Mouse (Mus musculus) kidney, postnatal 25 days (tissue): Measurements from ENCODE around the gene P2ry10.
"Not testable (repeated sequence)": the region's sequence is repeated elsewhere in the genome, so short reads cannot be mapped to it uniquely, and the experiment has no call there.

Experiments used
- DNase-seq, 2 experiments: peaks; one replicate each; pipeline ENCODE4 v3.0.0; 2021; ENCODE audit warnings: mixed read lengths in 2 of 2

Gene P2ry10

DNA sequence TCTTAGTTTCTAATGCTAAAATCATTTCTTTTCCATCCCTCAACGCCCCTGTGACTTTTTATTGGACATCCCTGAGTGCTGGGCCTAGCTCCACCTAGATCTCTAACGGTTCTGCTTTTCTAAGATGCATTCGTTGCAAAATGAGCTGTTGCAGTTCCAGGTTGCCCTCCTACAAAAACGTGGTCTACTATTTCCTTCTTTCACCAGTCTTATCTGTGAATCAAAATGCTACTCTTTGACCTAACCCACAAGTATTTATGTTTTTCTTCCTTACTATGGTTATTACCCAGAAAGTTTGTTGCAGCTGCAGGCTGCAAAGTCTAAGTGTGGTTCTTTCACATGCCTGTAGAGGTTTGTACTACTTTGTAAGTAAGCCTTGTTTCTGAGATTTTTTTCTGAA is at the start of gene P2ry10:
TSS of gene P2ry10 (plus strand) at position 316 of the 400 bp plus-strand sequence.
- no peak for DNase-seq

GRCm38 (mm10) chrX:107039146-107039545 is 49.1 kb upstream of the P2ry10 start:
- DNase-seq = no peak

DNA sequence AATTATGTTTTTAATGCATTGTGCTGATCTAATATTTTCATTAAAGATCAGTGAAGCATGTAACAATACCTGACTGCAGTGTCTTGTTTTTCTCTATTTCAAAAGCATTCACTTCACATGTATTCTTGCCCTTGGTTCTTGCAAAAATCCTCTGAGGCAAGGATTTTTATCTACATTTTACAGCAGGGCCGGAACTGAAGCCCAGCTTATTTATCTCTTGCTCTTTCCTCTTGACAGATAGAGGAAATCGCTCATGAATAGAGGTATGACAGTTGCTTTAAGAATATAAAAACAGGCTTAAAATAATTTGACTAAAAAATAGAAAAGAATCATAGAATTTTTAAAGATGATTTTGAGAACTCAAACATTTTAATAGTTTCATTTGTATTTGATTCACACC is 48.7 kb upstream of the P2ry10 start:
- no peak for DNase-seq

DNA sequence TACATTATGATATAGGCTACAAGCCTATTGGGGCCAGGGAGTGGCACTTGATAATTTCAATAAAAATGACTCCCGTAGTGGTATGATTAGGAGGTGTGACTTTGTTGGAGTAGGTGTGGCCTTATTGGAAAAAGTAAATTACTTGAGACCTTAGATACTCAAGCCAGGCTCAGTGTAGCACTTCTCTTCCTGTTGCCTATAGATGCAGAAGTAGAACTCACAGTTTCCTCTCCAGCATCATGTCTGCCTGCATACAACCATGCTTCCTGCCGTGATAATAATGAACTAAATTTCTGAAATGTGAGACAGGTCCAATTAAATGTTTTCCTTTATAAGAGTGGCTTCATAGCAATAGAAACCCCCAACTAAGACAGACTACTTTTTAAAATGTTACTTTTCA is 45.9 kb upstream of the P2ry10 start:
- no peak for DNase-seq

GRCm38 (mm10) chrX:107083407-107083806 is 4.9 kb upstream of the P2ry10 start:
- DNase-seq = not testable (repeated sequence)

- DNase-seq = no peak
Observed at GRCm38 (mm10) chrX:107084320-107084719, 4.0 kb upstream of the P2ry10 start.

DNA sequence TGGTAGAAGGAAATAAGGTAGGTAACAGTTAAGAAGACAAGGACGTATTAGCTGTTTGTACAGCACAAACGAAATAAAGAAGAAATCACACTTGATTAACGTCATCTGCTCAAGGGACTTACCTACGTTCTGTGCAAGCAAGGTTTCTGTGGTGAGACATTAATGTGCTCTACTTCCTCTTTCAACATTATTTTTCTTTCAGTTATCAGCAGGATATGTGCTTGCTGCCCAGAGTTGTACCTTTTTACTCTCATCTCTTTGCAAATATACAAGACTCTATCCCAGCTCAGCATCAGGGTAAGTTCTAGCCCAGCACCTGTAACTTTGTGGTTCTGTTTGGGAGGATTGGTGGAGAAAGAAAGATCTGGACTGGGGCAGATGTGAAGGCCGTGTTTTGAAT is 839 bp downstream of the P2ry10 start:
- DNase-seq = no peak

DNA sequence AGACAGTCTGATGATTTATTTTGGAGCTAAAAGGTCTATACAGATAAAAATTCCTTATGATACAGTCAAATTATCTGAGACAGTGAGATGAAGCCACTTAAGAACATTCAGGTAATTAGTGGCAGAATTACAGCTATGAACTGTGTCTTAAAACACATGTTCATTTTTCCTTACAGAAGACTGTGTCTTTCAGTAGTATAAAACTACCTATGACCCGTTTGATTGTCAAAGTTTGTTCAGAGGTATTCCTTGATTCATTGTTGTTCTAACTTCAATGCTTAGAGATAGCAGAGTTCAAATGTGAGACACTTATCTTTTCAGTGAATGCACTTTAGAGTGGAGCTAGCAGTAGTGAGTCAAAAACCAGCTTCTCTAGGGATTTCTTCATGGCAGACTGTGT is 1.6 kb downstream of the P2ry10 start:
- DNase-seq = no peak

DNA sequence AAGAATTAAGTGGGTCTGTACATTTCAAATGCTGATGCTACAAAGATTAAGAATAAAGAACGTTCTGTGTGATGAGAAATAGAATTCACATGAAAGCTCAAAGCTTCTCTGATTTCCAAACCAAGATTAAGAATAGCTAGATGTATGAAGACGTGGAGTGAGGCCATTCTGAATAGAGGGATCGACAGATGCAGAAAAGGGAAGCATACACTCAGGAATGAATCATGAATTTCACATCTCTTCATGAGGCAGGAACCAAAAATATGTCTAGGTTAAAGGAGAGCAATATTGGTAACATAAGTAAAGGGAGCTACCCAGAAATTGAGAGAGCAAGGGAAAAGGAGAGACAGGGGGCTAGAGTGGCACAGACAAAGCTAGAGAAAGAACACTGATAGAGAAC is 7.3 kb downstream of the P2ry10 start:
- DNase-seq = no peak

DNA sequence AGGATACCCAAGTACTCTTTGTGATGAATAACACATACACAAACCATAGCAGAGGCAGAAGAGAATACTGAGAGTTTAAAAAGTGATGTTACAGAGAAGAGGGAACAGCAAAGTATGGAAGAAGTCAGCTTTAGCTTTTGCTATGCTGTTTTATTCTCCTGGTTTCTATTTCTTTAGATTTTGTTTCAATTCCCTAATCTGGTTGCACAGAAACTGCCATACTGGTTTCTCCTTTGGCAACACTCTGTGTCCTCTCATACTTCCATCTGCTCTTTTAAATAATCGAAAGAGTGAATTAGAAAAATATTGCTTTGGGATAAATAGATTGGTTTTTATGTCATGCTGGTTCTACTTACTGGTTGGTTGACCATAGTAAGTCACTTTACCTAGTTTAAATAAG is 28.0 kb downstream of the P2ry10 start:
- no peak for DNase-seq

DNA sequence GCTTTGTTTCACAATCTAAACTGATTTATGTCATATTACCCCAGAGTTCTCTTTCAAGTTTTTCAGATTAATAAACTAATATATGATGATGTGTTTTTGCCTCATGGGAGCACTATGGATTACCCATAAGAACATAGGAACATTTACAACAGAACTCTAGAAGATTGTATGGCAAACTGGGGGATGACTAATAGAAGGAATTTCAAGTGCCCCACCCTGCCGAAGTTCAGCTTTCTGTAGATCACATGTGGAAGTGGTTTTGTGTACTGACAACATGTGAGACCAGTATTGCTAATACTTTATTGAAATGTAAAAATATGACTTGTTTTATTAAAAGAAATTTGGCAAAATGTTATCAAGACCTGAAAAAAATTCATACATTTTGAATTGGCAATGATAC is 28.7 kb downstream of the P2ry10 start:
- no peak for DNase-seq

DNA sequence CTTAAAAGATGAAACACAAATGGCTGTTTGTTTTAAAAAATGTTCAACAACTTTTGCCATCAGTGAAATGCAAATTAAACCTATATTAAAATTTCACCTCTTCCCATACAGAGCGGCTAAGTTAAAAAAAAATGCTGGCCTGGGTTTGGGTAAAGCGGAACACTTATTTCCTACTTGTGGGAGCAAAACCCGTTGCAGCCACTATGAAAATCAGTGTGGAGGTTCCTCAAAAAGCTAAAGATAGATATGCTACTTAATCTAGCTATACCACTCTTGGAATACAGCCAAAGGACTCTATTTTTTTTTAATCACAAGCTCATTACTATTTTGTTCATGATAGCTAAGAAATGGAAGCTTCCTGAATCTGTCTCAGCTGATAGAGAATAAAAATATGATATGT is 54.9 kb downstream of the P2ry10 start:
- no peak for DNase-seq

DNA sequence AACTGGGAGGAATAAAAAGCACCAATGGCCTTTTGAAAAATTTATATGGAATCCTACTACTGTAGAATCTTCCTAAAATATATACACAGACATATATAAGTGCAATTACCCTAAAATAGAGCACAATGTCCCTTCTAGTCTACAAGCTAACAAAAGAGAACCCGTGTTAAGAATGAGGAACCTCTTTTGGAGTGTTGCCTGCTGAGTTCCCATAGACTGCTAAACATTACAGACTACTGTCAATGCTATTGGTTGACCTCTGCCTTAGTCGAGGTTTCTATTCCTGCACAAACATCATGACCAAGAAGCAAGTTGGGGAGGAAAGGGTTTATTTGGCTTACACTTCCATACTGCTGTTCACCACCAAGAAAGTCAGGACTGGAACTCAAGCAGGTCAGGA is 55.6 kb downstream of the P2ry10 start:
- DNase-seq = no peak

- no peak for DNase-seq
Observed at GRCm38 (mm10) chrX:107148681-107149080, 60.4 kb downstream of the P2ry10 start, which contains the start of gene P2ry10b. TSS of gene P2ry10b (plus strand) at chrX:107148927.

GRCm38 (mm10) chrX:107149391-107149993 is 61.2 kb downstream of the P2ry10 start:
- no peak for DNase-seq

GRCm38 (mm10) chrX:107150027-107150426 is 61.7 kb downstream of the P2ry10 start:
- no peak for DNase-seq

GRCm38 (mm10) chrX:107150752-107151515 is 62.6 kb downstream of the P2ry10 start:
- DNase-seq = no peak
